Mouse (Mus musculus) C2C12 (cell line): ENCODE measurements around the gene Bckdk. TPM values are rescaled to one million over a fixed set of nuclear protein-coding genes. Genes with fewer than 3 reads are reported as not detected.

Experiments used
- H3K27me3 ChIP-seq: one replicate; pipeline ENCODE4 v1.6.1; 2011; ENCODE audit not compliant: control insufficient read depth, insufficient read depth, insufficient read length
- H3K36me3 ChIP-seq: one replicate; pipeline ENCODE4 v1.6.1; 2011; ENCODE audit not compliant: control insufficient read depth, insufficient read depth
- H3K4me3 ChIP-seq: one replicate; pipeline ENCODE4 v1.5.1; 2011; ENCODE audit warnings: mild to moderate bottlenecking, control low read depth; ENCODE audit not compliant: poor library complexity, insufficient read depth, severe bottlenecking
- H3K79me2 ChIP-seq: one replicate; pipeline ENCODE4 v1.6.1; 2011; ENCODE audit not compliant: control insufficient read depth, insufficient read depth
- H3K79me3 ChIP-seq: one replicate; pipeline ENCODE4 v1.6.1; 2011; ENCODE audit warnings: low read depth, control low read depth
- H3ac ChIP-seq: one replicate; pipeline ENCODE3; 2011; ENCODE audit warnings: low read depth; ENCODE audit not compliant: control insufficient read depth, insufficient read length
- CEBPB ChIP-seq: IDR thresholded peaks from one replicate; pipeline ENCODE4 v1.6.1; 2011; ENCODE audit warnings: low read depth, mild to moderate bottlenecking, control low read depth, moderate library complexity
- CTCF ChIP-seq: IDR thresholded peaks from one replicate; pipeline ENCODE4 v1.5.1; 2011; ENCODE audit not compliant: control insufficient read depth, insufficient read depth, insufficient read length
- FOSL1 ChIP-seq: IDR thresholded peaks from one replicate; pipeline ENCODE4 v1.8.0; 2011; ENCODE audit warnings: mild to moderate bottlenecking, low read length; ENCODE audit not compliant: poor library complexity, insufficient read depth, severe bottlenecking
- MAX ChIP-seq: IDR thresholded peaks from one replicate; pipeline ENCODE4 v1.6.1; 2011; ENCODE audit warnings: mild to moderate bottlenecking, control low read depth
- MYOD1 ChIP-seq: IDR thresholded peaks from one replicate; pipeline ENCODE4 v1.6.1; 2011; ENCODE audit warnings: low read depth; ENCODE audit not compliant: control insufficient read depth, insufficient read length
- MYOG ChIP-seq: IDR thresholded peaks from one replicate; pipeline ENCODE4 v1.6.1; 2011; ENCODE audit not compliant: control insufficient read depth, insufficient read length; ENCODE audit errors: extremely low read depth
- USF1 ChIP-seq: IDR thresholded peaks from one replicate; pipeline ENCODE4 v1.6.1; 2011; ENCODE audit warnings: low read depth, mild to moderate bottlenecking, control low read depth, moderate library complexity
- polyA plus RNA-seq: library from polyadenylated mRNA; unstranded; fragments of >200 nt; fragmentation: generic; extraction: Trizol; gene quantifications from one replicate; pipeline ENCODE4 v1.2.1, GENCODE M21; 2012; ENCODE audit warnings: missing spikeins

Gene Bckdk
- polyA plus RNA-seq, 1 experiment = 52.4 TPM

DNA sequence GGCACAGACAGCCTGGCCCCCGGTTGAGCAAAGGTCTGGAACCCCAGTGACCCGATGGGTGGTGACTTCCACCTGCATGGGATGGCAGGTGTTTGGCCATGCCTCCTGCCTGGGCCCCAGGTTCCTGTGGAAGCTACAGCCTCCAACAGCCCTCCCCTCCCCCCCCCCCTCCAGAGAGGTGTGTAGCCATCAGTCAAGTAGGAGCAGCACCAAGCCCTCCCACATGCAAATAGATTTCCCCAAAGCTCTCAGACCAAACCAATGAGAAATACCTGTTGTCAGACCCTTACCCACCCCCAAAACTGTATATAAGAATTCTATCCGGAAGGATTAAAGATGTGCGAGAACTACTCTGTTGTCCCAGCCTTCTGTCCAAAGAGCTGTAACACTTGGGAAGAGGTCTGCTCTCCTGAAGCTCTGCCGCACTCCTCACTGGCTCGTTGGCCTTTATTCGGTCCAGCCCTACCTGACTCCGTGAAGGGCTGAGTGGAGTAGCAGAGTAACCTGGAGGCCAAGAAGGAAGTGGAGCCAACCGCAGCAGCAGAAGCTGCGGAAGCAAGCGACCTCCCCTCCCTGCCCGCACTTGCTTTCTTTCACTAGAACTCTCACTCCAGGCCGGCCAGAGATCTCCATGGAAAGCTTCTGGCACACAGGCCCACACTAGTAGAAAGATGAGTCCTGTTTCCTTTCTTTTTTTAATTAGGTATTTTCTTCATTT is 49.1 kb downstream of the Bckdk start:
- Histone ChIP-seq H3K36me3 (no peaks in the 10 kb centered on the region), H3K4me3 (no peak overlapping the region), H3K79me3 (no peaks in the 10 kb centered on the region), H3K27me3 (peaks cover 11% of the 10 kb centered on the region), H3K79me2 (no peaks in the 10 kb centered on the region), H3ac (no peak overlapping the region)
- no peak for TF ChIP-seq USF1
- no peak for TF ChIP-seq CTCF
- TF ChIP-seq MAX = no peak
- no peak for TF ChIP-seq CEBPB
- TF ChIP-seq MYOG = no peak
- TF ChIP-seq MYOD1 = no peak
- TF ChIP-seq FOSL1 = no peak

DNA sequence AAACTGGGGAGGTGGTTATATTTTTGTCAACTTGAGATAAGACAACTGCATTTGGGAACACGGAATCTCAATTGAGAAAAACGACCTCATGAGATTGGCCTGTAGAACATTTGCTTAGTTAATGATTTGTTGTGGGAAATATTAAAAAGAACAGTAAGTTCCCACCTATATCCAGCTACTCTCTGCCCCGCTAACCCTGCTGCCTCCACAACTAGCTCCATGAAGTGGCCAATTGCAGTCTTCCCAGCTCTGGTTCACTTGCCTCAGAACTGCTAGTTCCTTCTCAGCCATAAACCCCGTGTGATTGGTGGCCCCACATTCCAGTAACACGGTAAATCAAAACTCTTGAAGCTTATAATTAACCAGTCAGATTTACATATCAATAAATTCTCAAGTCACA is 55.5 kb downstream of the Bckdk start:
- H3K27me3 ChIP-seq = peaks cover 5% of the 10 kb centered on the region
- H3ac ChIP-seq = no peak overlapping the region
- TF ChIP-seq MAX (no peak), USF1 (no peak), FOSL1 (no peak), MYOG (no peak), CTCF (no peak), MYOD1 (no peak), CEBPB (no peak)
- H3K79me2 ChIP-seq = no peaks in the 10 kb centered on the region
- no peak overlapping the region for H3K4me3 ChIP-seq
- no peaks in the 10 kb centered on the region for H3K79me3 ChIP-seq
- no peaks in the 10 kb centered on the region for H3K36me3 ChIP-seq

Other genes starting within 250 kb of the Bckdk start
- 132 TPM for gene Bcl7c, start 195.1 kb upstream of the Bckdk start, polyA plus RNA-seq
- gene Ctf1, start 191.3 kb upstream of the Bckdk start, polyA plus RNA-seq = 9.2 TPM
- gene Ctf2, start 171.9 kb upstream of the Bckdk start, polyA plus RNA-seq = 0.13 TPM
- gene Fbxl19, start 159.5 kb upstream of the Bckdk start, polyA plus RNA-seq = 26.9 TPM
- 15.0 TPM for gene Orai3, start 134.3 kb upstream of the Bckdk start, polyA plus RNA-seq
- gene Setd1a, start 127.4 kb upstream of the Bckdk start, polyA plus RNA-seq = 20.9 TPM
- 1.4 TPM for gene Gm49388, start 118.5 kb upstream of the Bckdk start, polyA plus RNA-seq
- 8.3 TPM for gene Hsd3b7, start 103.5 kb upstream of the Bckdk start, polyA plus RNA-seq
- 50.8 TPM for gene Stx4a, start 79.8 kb upstream of the Bckdk start, polyA plus RNA-seq
- gene Stx1b, start 79.5 kb upstream of the Bckdk start, polyA plus RNA-seq = 0.01 TPM
- gene Zfp646, start 27.9 kb upstream of the Bckdk start, polyA plus RNA-seq = 15.2 TPM
- 12.1 TPM for gene Zfp668, start 27.3 kb upstream of the Bckdk start, polyA plus RNA-seq
- 0.50 TPM for gene Prss53, start 13.1 kb upstream of the Bckdk start, polyA plus RNA-seq
- not detected for gene Gm21974, start 8.6 kb upstream of the Bckdk start, polyA plus RNA-seq
- 82.3 TPM for gene Vkorc1, start 8.5 kb upstream of the Bckdk start, polyA plus RNA-seq
- gene Kat8, start 8.4 kb downstream of the Bckdk start, polyA plus RNA-seq = 18.7 TPM
- gene Prss8, start 26.0 kb downstream of the Bckdk start, polyA plus RNA-seq = not detected
- 4.7 TPM for gene Prss36, start 42.6 kb downstream of the Bckdk start, polyA plus RNA-seq
- 468 TPM for gene Fus, start 63.4 kb downstream of the Bckdk start, polyA plus RNA-seq
- gene Pycard, start 89.8 kb downstream of the Bckdk start, polyA plus RNA-seq = 0.16 TPM
- 0.83 TPM for gene Trim72, start 99.9 kb downstream of the Bckdk start, polyA plus RNA-seq
- gene Itgam, start 158.6 kb downstream of the Bckdk start, polyA plus RNA-seq = not detected
- not detected for gene Gm49368, start 158.6 kb downstream of the Bckdk start, polyA plus RNA-seq
- gene Itgax, start 225.5 kb downstream of the Bckdk start, polyA plus RNA-seq = not detected